Mouse (Mus musculus) CH12.LX (cell line): ENCODE results near the gene Adam12. TPM values are rescaled to one million over a fixed set of nuclear protein-coding genes. Genes with fewer than 3 reads are reported as not detected.

Experiments used
- DNase-seq: peaks from one replicate; pipeline ENCODE4 v3.0.0-alpha.2; 2013; ENCODE audit errors: extremely low read depth
- H3K27ac ChIP-seq: 2 replicates; pipeline ENCODE4 v1.5.1; 2012; ENCODE audit warnings: low read depth, mild to moderate bottlenecking, control low read depth, moderate library complexity; ENCODE audit not compliant: insufficient read depth
- H3K27me3 ChIP-seq: replicated peaks from 2 replicates; pipeline ENCODE3; 2012; ENCODE audit warnings: inconsistent platforms
- H3K36me3 ChIP-seq, 2 experiments: replicated peaks in 1 of 2; 2 replicates each; pipeline versions ENCODE3 to v1.6.1; 2012; ENCODE audit warnings: inconsistent platforms in 1 of 2, low read length in 1 of 2, mild to moderate bottlenecking in 1 of 2, mixed read lengths in 1 of 2, moderate library complexity in 1 of 2; ENCODE audit not compliant: control insufficient read depth in 1 of 2, insufficient read depth in 1 of 2
- H3K4me1 ChIP-seq, 2 experiments: 2 replicates each; pipeline ENCODE4 v1.6.1; 2012; ENCODE audit warnings: inconsistent platforms in 1 of 2, moderate library complexity in 1 of 2; ENCODE audit not compliant: insufficient read depth in 2 of 2, control insufficient read depth in 1 of 2
- H3K4me2 ChIP-seq: 2 replicates; pipeline ENCODE4 v1.6.1; 2012; ENCODE audit warnings: low read depth, mild to moderate bottlenecking, control low read depth; ENCODE audit not compliant: poor library complexity, insufficient read depth, severe bottlenecking
- H3K4me3 ChIP-seq, 3 experiments: fragments of 150-350 bp in 1 of 3; sonication (generic) in 1 of 3; replicated peaks in 1 of 3; 2 replicates each; pipeline versions ENCODE3 to v1.5.1; 2011 to 2012; ENCODE audit warnings: low read depth in 2 of 3, low read length in 2 of 3, mild to moderate bottlenecking in 2 of 3, moderate library complexity in 2 of 3, control low read depth in 1 of 3, improper control_type of control experiment in 1 of 3, inconsistent platforms in 1 of 3, mixed read lengths in 1 of 3; ENCODE audit not compliant: poor library complexity in 1 of 3
- H3K79me2 ChIP-seq: replicated peaks from 2 replicates; pipeline ENCODE4 v1.6.1; 2012; ENCODE audit warnings: mild to moderate bottlenecking, moderate library complexity; ENCODE audit not compliant: control insufficient read depth, poor library complexity, insufficient read depth, severe bottlenecking; ENCODE audit errors: extremely low read depth
- H3K9ac ChIP-seq: 2 replicates; pipeline ENCODE4 v1.6.1; 2012; ENCODE audit warnings: low read depth, mild to moderate bottlenecking, control low read depth, moderate library complexity; ENCODE audit not compliant: insufficient read depth
- H3K9me3 ChIP-seq: replicated peaks from 2 replicates; pipeline ENCODE3; 2012; ENCODE audit warnings: low read length, inconsistent platforms, mixed read lengths
- CHD1 ChIP-seq: IDR thresholded peaks from 2 replicates; pipeline ENCODE4 v1.6.1; 2012; ENCODE audit warnings: low read depth, low read length, improper control_type of control experiment, inconsistent platforms
- CHD2 ChIP-seq: IDR thresholded peaks from 2 replicates; pipeline ENCODE4 v1.6.1; 2011; ENCODE audit warnings: low read length, improper control_type of control experiment
- E2F4 ChIP-seq: IDR thresholded peaks from 2 replicates; pipeline ENCODE4 v1.6.1; 2011; ENCODE audit warnings: low read depth, low read length, improper control_type of control experiment; ENCODE audit not compliant: insufficient replicate concordance
- ETS1 ChIP-seq: conservative IDR thresholded peaks from 2 replicates; pipeline ENCODE4 v1.6.1; 2012; ENCODE audit warnings: low read depth, mild to moderate bottlenecking, inconsistent platforms, low read length, improper control_type of control experiment, moderate library complexity
- GABPA ChIP-seq: IDR thresholded peaks from 2 replicates; pipeline ENCODE4 v1.6.1; 2012; ENCODE audit warnings: low read depth, low read length, improper control_type of control experiment, inconsistent platforms; ENCODE audit not compliant: insufficient replicate concordance
- IRF4 ChIP-seq: IDR thresholded peaks from 2 replicates; pipeline ENCODE4 v1.6.1; 2014; ENCODE audit warnings: low read depth, mild to moderate bottlenecking, inconsistent platforms, low read length, improper control_type of control experiment
- KAT2A ChIP-seq: IDR thresholded peaks from 2 replicates; pipeline ENCODE4 v1.6.1; 2012; ENCODE audit warnings: low read length, improper control_type of control experiment, inconsistent platforms; ENCODE audit not compliant: insufficient replicate concordance
- MAZ ChIP-seq: IDR thresholded peaks from 2 replicates; pipeline ENCODE4 v1.6.1; 2012; ENCODE audit warnings: low read depth, mild to moderate bottlenecking, inconsistent platforms, low read length, improper control_type of control experiment, moderate library complexity
- MXI1 ChIP-seq: IDR thresholded peaks from 2 replicates; pipeline ENCODE4 v1.6.1; 2011; ENCODE audit warnings: mild to moderate bottlenecking, low read depth, low read length, improper control_type of control experiment
- NELFE ChIP-seq: IDR thresholded peaks from 2 replicates; pipeline ENCODE4 v1.6.1; 2011; ENCODE audit warnings: low read depth, low read length, improper control_type of control experiment
- NRF1 ChIP-seq: IDR thresholded peaks from 2 replicates; pipeline ENCODE4 v1.6.1; 2014; ENCODE audit warnings: low read depth, mild to moderate bottlenecking, inconsistent platforms, low read length, improper control_type of control experiment, moderate library complexity
- POLR2AphosphoS2 ChIP-seq: IDR thresholded peaks from 2 replicates; pipeline ENCODE4 v1.6.1; 2011; ENCODE audit warnings: low read depth, low read length, improper control_type of control experiment
- RCOR1 ChIP-seq: conservative IDR thresholded peaks from 2 replicates; pipeline ENCODE4 v1.6.1; 2012; ENCODE audit warnings: low read depth, mild to moderate bottlenecking, inconsistent platforms, low read length, improper control_type of control experiment
- TCF12 ChIP-seq: IDR thresholded peaks from 2 replicates; pipeline ENCODE4 v1.6.1; 2014; ENCODE audit warnings: low read depth, mild to moderate bottlenecking, inconsistent platforms, low read length, improper control_type of control experiment
- UBTF ChIP-seq: IDR thresholded peaks from 2 replicates; pipeline ENCODE4 v1.6.1; 2012; ENCODE audit warnings: low read depth, mild to moderate bottlenecking, inconsistent platforms, low read length, improper control_type of control experiment, moderate library complexity
- ZC3H11A ChIP-seq: IDR thresholded peaks from 2 replicates; pipeline ENCODE4 v1.6.1; 2012; ENCODE audit warnings: low read depth, mild to moderate bottlenecking, inconsistent platforms, low read length, improper control_type of control experiment
- ZKSCAN1 ChIP-seq: IDR thresholded peaks from 2 replicates; pipeline ENCODE4 v1.6.1; 2012; ENCODE audit warnings: low read depth, inconsistent platforms, low read length, improper control_type of control experiment, borderline replicate concordance
- ZNF384 ChIP-seq: IDR thresholded peaks from 2 replicates; pipeline ENCODE4 v1.6.1; 2012; ENCODE audit warnings: low read depth, low read length, improper control_type of control experiment, inconsistent platforms
- dilution Hi-C: fragments of 300-500 bp; cut with MboI; formaldehyde crosslinking; loops from 2 replicates; pipeline ENCODE4 v1.14.3; 2020; ENCODE audit warnings: low sequenced_read_pairs; ENCODE audit not compliant: extremely low pct_unique_long_range_greater_than_20kb, extremely low pct_ligation_motif_present
- in situ Hi-C: fragments of 300-500 bp; cut with MboI; formaldehyde crosslinking; loops from 3 replicates; pipeline ENCODE4 v1.14.3; 2019; ENCODE audit warnings: low sequenced_read_pairs, low pct_ligation_motif_present, low pct_unique_long_range_greater_than_20kb, mixed read lengths
- polyA plus RNA-seq: library from polyadenylated mRNA; unstranded; fragments of >175 nt; gene quantifications from 2 replicates; pipeline ENCODE4 v1.2.1, GENCODE M21; 2012; ENCODE audit warnings: low read depth; ENCODE audit not compliant: insufficient read length
- total RNA-seq, 2 experiments: library from RNA; depleted of rRNA; stranded (reverse); fragments of 300-350 nt in 1 of 2; fragments of >200 nt in 1 of 2; gene quantifications; 2 replicates each; pipeline ENCODE4 v1.2.3; 2012 to 2014

The Adam12 gene
- total and polyA plus RNA-seq, 3 experiments: not detected

DNA sequence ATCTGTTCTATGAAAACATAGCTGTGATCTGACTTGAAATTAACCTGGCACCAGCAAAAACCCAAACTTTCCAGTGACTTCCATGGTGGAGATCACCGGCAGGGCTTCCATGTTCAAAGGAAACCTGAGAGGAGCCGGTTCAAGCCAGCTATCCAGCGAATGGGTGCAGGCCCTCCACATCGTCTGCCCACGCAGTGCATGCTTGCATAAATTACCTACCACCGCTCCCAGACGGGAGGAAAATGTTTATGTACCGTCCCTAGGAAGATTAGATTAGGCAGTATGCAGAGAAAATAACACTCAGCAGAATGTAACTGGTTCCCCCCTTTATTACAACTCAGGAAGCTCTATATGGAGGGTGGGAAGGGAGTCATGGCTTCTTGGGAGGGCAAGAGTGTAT lies 268.4 kb downstream of the Adam12 start:
- H3K27ac ChIP-seq: no peak overlapping the region
- DNase-seq: no peak
- no peak overlapping the region for H3K4me2 ChIP-seq
- H3K9ac ChIP-seq: no peak overlapping the region
- H3K79me2 ChIP-seq: no peaks in the 10 kb centered on the region
- TF ChIP-seq CHD2 (no peak), NELFE (no peak), ETS1 (no peak), ZKSCAN1 (no peak), ZNF384 (no peak), ZC3H11A (no peak), NRF1 (no peak), E2F4 (no peak), GABPA (no peak), KAT2A (no peak)
- H3K27me3 ChIP-seq: peaks cover 21% of the 10 kb centered on the region
- dilution Hi-C loops: no loop called here
- in situ Hi-C loops: no loop called here
- H3K36me3 ChIP-seq: no peaks in the 10 kb centered on the region
- H3K4me1 ChIP-seq: no peaks in the 10 kb centered on the region
- H3K9me3 ChIP-seq: peaks cover 38% of the 10 kb centered on the region
- no peak overlapping the region for H3K4me3 ChIP-seq

DNA sequence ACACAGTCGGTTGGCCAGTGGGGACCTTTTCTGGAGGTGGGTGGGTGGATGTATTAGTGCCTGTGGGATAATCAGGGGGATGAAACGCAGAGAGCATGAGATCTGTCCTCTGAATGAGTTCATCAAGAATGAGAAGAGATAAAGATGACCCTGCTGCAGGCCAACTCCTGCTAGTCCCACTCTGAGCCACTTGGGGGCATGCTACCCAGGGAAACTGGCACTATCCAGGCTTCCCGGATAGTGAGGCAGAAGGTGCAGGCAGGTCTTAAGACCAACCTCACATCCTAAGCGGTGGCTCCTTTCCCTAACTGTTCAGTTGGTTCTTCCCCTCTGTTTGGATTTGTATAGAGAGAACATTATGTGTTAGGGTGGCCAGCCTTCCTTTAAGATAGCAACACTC lies 272.7 kb downstream of the Adam12 start:
- Histone ChIP-seq H3K4me3 (no peak overlapping the region), H3K4me2 (no peak overlapping the region), H3K9me3 (peaks cover 38% of the 10 kb centered on the region), H3K27me3 (peaks cover 14% of the 10 kb centered on the region), H3K27ac (no peak overlapping the region), H3K36me3 (no peaks in the 10 kb centered on the region), H3K79me2 (no peaks in the 10 kb centered on the region), H3K9ac (no peak overlapping the region), H3K4me1 (no peaks in the 10 kb centered on the region)
- in situ Hi-C loops (no loop called here), dilution Hi-C loops (no loop called here)
- no peak for DNase-seq
- TF ChIP-seq POLR2AphosphoS2 (no peak), CHD1 (no peak), UBTF (no peak), TCF12 (no peak), MAZ (no peak), MXI1 (no peak), IRF4 (no peak), CHD2 (no peak), RCOR1 (no peak), NELFE (no peak)
